ENCODE assay signal across 13 mouse cellular contexts in the genomic region with DNA sequence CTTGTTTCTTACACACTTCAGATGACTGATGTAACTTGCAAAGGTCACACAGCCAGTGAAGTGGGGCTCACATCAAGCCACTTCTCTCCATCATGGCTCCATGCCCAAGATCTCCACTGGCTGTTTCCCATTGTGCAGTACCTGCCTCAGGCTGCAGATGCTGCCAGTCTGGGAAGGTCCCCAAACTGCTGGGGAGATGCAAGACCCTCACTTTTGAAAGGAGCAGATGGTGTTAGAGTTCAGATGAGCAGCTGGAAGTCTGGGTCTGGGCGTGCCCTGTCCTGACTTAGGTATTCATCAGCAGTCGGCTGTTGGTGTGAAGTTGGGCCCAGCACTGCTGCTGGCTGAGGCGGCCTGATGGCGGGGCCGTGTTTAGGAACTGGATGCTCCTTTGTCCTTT.
DNase-seq lines count a peak whose midpoint lies in the region; ATAC-seq and TF ChIP-seq lines count a peak whose summit lies in the region.
"Had no signal": no experiment of that assay in that cellular context is flagged by ENCODE, and none has a peak within 500 bp of the region (broad histone marks: within the 10 kb centered on the region; RNA-seq: fewer than 3 reads in every experiment).

No protein-coding gene starts in this region.

- ATAC-seq in forebrain, embryonic 13.5 days, result peak; percentile 19; the same call in 1 of the 2 replicates
- ATAC-seq in hindbrain, postnatal 0 days, result no peak
- no peak for ATAC-seq in megakaryocyte, adult 5-6 weeks (ENCODE audit: poor library complexity, severe bottlenecking)

- intact Hi-C loops in heart, postnatal 25 days (cut with DNase I), result no loop called here

- WGBS in forebrain, embryonic 13.5 days, result 35% methylated on average over 5 of the region's 5 CpGs
- WGBS in hindbrain, postnatal 0 days, result 32% methylated on average over 5 of the region's 5 CpGs

- H3K9me3 ChIP-seq in forebrain, embryonic 13.5 days (replicated peaks), result no peaks in the 10 kb centered on the region
- H3K9me3 ChIP-seq in hindbrain, postnatal 0 days (ENCODE audit: low read length), result no peaks in the 10 kb centered on the region
- H3K9me3 ChIP-seq: liver, embryonic 13.5 days had no signal

- H3K4me3 ChIP-seq in forebrain, embryonic 13.5 days, result no peak overlapping the region
- no peak overlapping the region for H3K4me3 ChIP-seq in hindbrain, postnatal 0 days (ENCODE audit: low read length)
- H3K4me3 ChIP-seq: liver, embryonic 13.5 days had no signal

- no peak overlapping the region for H3K4me2 ChIP-seq in forebrain, embryonic 13.5 days
- no peak overlapping the region for H3K4me2 ChIP-seq in hindbrain, postnatal 0 days (ENCODE audit: low read depth, low read length)
- H3K4me2 ChIP-seq: liver, embryonic 13.5 days had no signal

- peak; percentile 85 for DNase-seq in heart, adult 11 months
- DNase-seq in heart, postnatal 25 days (ENCODE audit: low spot score), result no peak
- DNase-seq in ZHBTc4 (ENCODE audit: low read depth, low spot score), result peak; percentile 48
- DNase-seq in hindbrain, postnatal 0 days (ENCODE audit: low spot score), result no peak
- no peak for DNase-seq in kidney, adult 11 months
- no peak for DNase-seq in heart, adult 9 months (ENCODE audit: low spot score in 2 of 2)
- DNase-seq: B cell, adult 2 months; cerebellum, adult 11 months; heart, adult 18-20 months; liver, embryonic 13.5 days had no signal

- H3K4me1 ChIP-seq in forebrain, embryonic 13.5 days, result peaks cover 64% of the 10 kb centered on the region
- H3K4me1 ChIP-seq in hindbrain, postnatal 0 days (ENCODE audit: insufficient read depth, low read length), result peaks cover 32% of the 10 kb centered on the region

- 0 out of 2 replicates have a peak overlapping the region, but pooled peaks have one; percentile 35 for H3K9ac ChIP-seq in forebrain, embryonic 13.5 days
- H3K9ac ChIP-seq in hindbrain, postnatal 0 days (replicated peaks; ENCODE audit: low read length), result no peak overlapping the region
- H3K9ac ChIP-seq: liver, embryonic 13.5 days had no signal

- H3K27ac ChIP-seq in forebrain, embryonic 13.5 days, result peak overlapping the region; percentile 33; the same call in 1 of the 2 replicates
- H3K27ac ChIP-seq in hindbrain, postnatal 0 days, result no peak overlapping the region; the same call in 1 of the 2 replicates
- H3K27ac ChIP-seq: liver, embryonic 13.5 days; macrophage had no signal

- no peaks in the 10 kb centered on the region for H3K36me3 ChIP-seq in forebrain, embryonic 13.5 days (ENCODE audit: poor library complexity, severe bottlenecking)
- H3K36me3 ChIP-seq in hindbrain, postnatal 0 days (ENCODE audit: insufficient read depth, low read length), result no peaks in the 10 kb centered on the region
- H3K36me3 ChIP-seq: liver, embryonic 13.5 days had no signal

- peak; percentile 39 for TF ChIP-seq CTCF in hindbrain, postnatal 0 days (IDR thresholded peaks at IDR 0.05; ENCODE audit: low read depth)

- no peaks in the 10 kb centered on the region for H3K27me3 ChIP-seq in forebrain, embryonic 13.5 days
- H3K27me3 ChIP-seq in hindbrain, postnatal 0 days (ENCODE audit: insufficient read depth, low read length), result no peaks in the 10 kb centered on the region
- H3K27me3 ChIP-seq: liver, embryonic 13.5 days had no signal

Comparison
In these comparisons a context has a peak if more than half of its experiments do, and no peak if none do; other contexts are left out.
1. DNase-seq: peak in heart, adult 11 months (single experiment) and ZHBTc4 (single experiment); none in heart, postnatal 25 days (single experiment), hindbrain, postnatal 0 days (single experiment), kidney, adult 11 months (single experiment) and heart, adult 9 months (0 of 2).